In genomic region chr5:136173606-136174463, GRCm38 (mm10) we compare ENCODE assay signal across 9 mouse cellular contexts. TPM values are rescaled to one million over a fixed set of nuclear protein-coding genes. Genes with fewer than 3 reads are reported as not detected.
DNase-seq lines count a peak whose midpoint lies in the region; ATAC-seq lines count a peak whose summit lies in the region.
"Had no signal": no experiment of that assay in that cellular context is flagged by ENCODE, and none has a peak within 500 bp of the region (broad histone marks: within the 10 kb centered on the region; RNA-seq: fewer than 3 reads in every experiment).

No protein-coding gene starts in this region.

- no peaks in the 10 kb centered on the region for H3K27me3 ChIP-seq in liver, embryonic 12.5 days (replicated peaks)
- no peaks in the 10 kb centered on the region for H3K27me3 ChIP-seq in forebrain, embryonic 16.5 days (replicated peaks; ENCODE audit: control insufficient read depth, insufficient read depth, low read length)
- H3K27me3 ChIP-seq: CH12.LX had no signal

- intact Hi-C loops in left cerebral cortex, postnatal 25 days (cut with DNase I) = no loop called here

- H3K4me3 ChIP-seq in liver, embryonic 12.5 days = no peak overlapping the region
- no peak overlapping the region for H3K4me3 ChIP-seq in forebrain, embryonic 16.5 days (replicated peaks; ENCODE audit: low read length)

- WGBS in liver, embryonic 12.5 days (ENCODE audit: insufficient replicate concordance) = 40% methylated on average over 9 of the region's 9 CpGs
- whole genome bisulfite sequencing in forebrain, embryonic 16.5 days = 24% methylated on average over 9 of the region's 9 CpGs

- H3K4me2 ChIP-seq in liver, embryonic 12.5 days = no peak overlapping the region
- H3K4me2 ChIP-seq in forebrain, embryonic 16.5 days (ENCODE audit: low read length) = peak overlapping the region; percentile 8; the same call in 1 of the 2 replicates

- H3K9ac ChIP-seq in liver, embryonic 12.5 days = no peak overlapping the region
- 0 out of 2 replicates have a peak overlapping the region, but pooled peaks have one; percentile 7 for H3K9ac ChIP-seq in forebrain, embryonic 16.5 days (replicated peaks; ENCODE audit: low read depth, low read length)

- DNase-seq in adrenal gland, postnatal 14 days = peak; percentile 59
- no peak for DNase-seq in adrenal gland, adult 8-10 months
- no peak for DNase-seq in liver
- peak; percentile 54 to 82 for DNase-seq in left cerebral cortex, postnatal 25 days (ENCODE audit: low spot score in 2 of 2)
- peak; percentile 53 to 65 for DNase-seq in right cerebral cortex, adult 2 months (ENCODE audit: low spot score in 2 of 2)
- DNase-seq in embryo, embryonic 9.5 days (ENCODE audit: extremely low spot score) = no peak

- H3K4me1 ChIP-seq in liver, embryonic 12.5 days = peaks cover 44% of the 10 kb centered on the region
- H3K4me1 ChIP-seq in forebrain, embryonic 16.5 days (replicated peaks; ENCODE audit: control insufficient read depth, insufficient read depth, low read length) = peaks cover 34% of the 10 kb centered on the region

- ATAC-seq in liver, embryonic 12.5 days = no peak
- ATAC-seq in forebrain, embryonic 16.5 days = peak; percentile 75

- no peaks in the 10 kb centered on the region for H3K9me3 ChIP-seq in liver, embryonic 12.5 days (replicated peaks)
- H3K9me3 ChIP-seq in forebrain, embryonic 16.5 days (ENCODE audit: control insufficient read depth, low read length) = no peaks in the 10 kb centered on the region

- H3K36me3 ChIP-seq in liver, embryonic 12.5 days = peaks cover 21% of the 10 kb centered on the region
- no peaks in the 10 kb centered on the region for H3K36me3 ChIP-seq in forebrain, embryonic 16.5 days (ENCODE audit: control insufficient read depth, insufficient read depth)

- peak overlapping the region; percentile 48; the same call in 1 of the 2 replicates for H3K27ac ChIP-seq in liver, embryonic 12.5 days
- H3K27ac ChIP-seq in forebrain, embryonic 16.5 days (ENCODE audit: low read length) = peak overlapping the region; percentile 85

RNA-seq across cellular contexts. Expression of gene Orai2, which starts 3.3 kb away (rescaled TPM):
- 2.6 and 12.4 TPM in 2 replicates for total RNA-seq in adrenal gland, postnatal 14 days (2021)
- total RNA-seq in adrenal gland, adult 8-10 months (2022) = 1 to 10 TPM; 2.5 to 5.7 (median 4.6) TPM
- polyA plus RNA-seq in liver, embryonic 12.5 days (2016; fragmentation: Nextera tagmentation; extraction: Ambion mirVana) = 4.4 and 6.7 TPM in 2 replicates
- 41.1 and 44.2 TPM in 2 replicates for polyA plus RNA-seq in forebrain, embryonic 16.5 days (2015; fragmentation: Nextera tagmentation; extraction: Ambion mirVana)
- 10 to 100 TPM; 57.1 to 60.1 TPM for total RNA-seq in left cerebral cortex, postnatal 25 days (2021)

RNA-seq across cellular contexts. Expression of gene Prkrip1, which starts 24.9 kb away (rescaled TPM):
- total RNA-seq in adrenal gland, postnatal 14 days (2021) = 31.8 and 36.4 TPM in 2 replicates
- 10 to 100 TPM; 28.2 to 37.8 (median 33.4) TPM for total RNA-seq in adrenal gland, adult 8-10 months (2022)
- polyA plus RNA-seq in liver, embryonic 12.5 days (2016; fragmentation: Nextera tagmentation; extraction: Ambion mirVana) = 36.3 and 41.3 TPM in 2 replicates
- polyA plus RNA-seq in forebrain, embryonic 16.5 days (2015; fragmentation: Nextera tagmentation; extraction: Ambion mirVana) = 54.0 and 63.0 TPM in 2 replicates
- total RNA-seq in left cerebral cortex, postnatal 25 days (2021) = 10 to 100 TPM; 36.8 to 37.1 TPM

RNA-seq across cellular contexts. Expression of gene Alkbh4, which starts 37.9 kb away (rescaled TPM):
- 7.2 and 9.8 TPM in 2 replicates for total RNA-seq in adrenal gland, postnatal 14 days (2021)
- total RNA-seq in adrenal gland, adult 8-10 months (2022) = 10 to 100 TPM in 1 of 4 experiments, 1 to 10 TPM in 3; 8.3 to 11.1 (median 8.7) TPM
- 17.0 and 18.8 TPM in 2 replicates for polyA plus RNA-seq in liver, embryonic 12.5 days (2016; fragmentation: Nextera tagmentation; extraction: Ambion mirVana)
- polyA plus RNA-seq in forebrain, embryonic 16.5 days (2015; fragmentation: Nextera tagmentation; extraction: Ambion mirVana) = 18.0 and 19.4 TPM in 2 replicates
- total RNA-seq in left cerebral cortex, postnatal 25 days (2021) = 1 to 10 TPM; 8.1 to 9.4 TPM

RNA-seq across cellular contexts. Expression of gene Lrwd1, which starts 38.0 kb away (rescaled TPM):
- total RNA-seq in adrenal gland, postnatal 14 days (2021) = 11.2 and 15.5 TPM in 2 replicates
- total RNA-seq in adrenal gland, adult 8-10 months (2022) = 10 to 100 TPM; 10.8 to 21.6 (median 14.9) TPM
- 53.4 and 54.5 TPM in 2 replicates for polyA plus RNA-seq in liver, embryonic 12.5 days (2016; fragmentation: Nextera tagmentation; extraction: Ambion mirVana)
- 32.1 and 32.7 TPM in 2 replicates for polyA plus RNA-seq in forebrain, embryonic 16.5 days (2015; fragmentation: Nextera tagmentation; extraction: Ambion mirVana)
- 10 to 100 TPM; 13.3 TPM for total RNA-seq in left cerebral cortex, postnatal 25 days (2021)

RNA-seq across cellular contexts. Expression of gene Polr2j, which starts 57.4 kb away (rescaled TPM):
- 82.7 and 86.4 TPM in 2 replicates for total RNA-seq in adrenal gland, postnatal 14 days (2021)
- total RNA-seq in adrenal gland, adult 8-10 months (2022) = 10 to 100 TPM; 74.7 to 93.5 (median 85.9) TPM
- polyA plus RNA-seq in liver, embryonic 12.5 days (2016; fragmentation: Nextera tagmentation; extraction: Ambion mirVana) = 186 and 191 TPM in 2 replicates
- polyA plus RNA-seq in forebrain, embryonic 16.5 days (2015; fragmentation: Nextera tagmentation; extraction: Ambion mirVana) = 214 and 228 TPM in 2 replicates
- 10 to 100 TPM; 71.5 to 83.9 TPM for total RNA-seq in left cerebral cortex, postnatal 25 days (2021)

Comparison
In these comparisons a context has a peak if more than half of its experiments do, and no peak if none do; other contexts are left out.
1. DNase-seq: peak in adrenal gland, postnatal 14 days (single experiment), left cerebral cortex, postnatal 25 days (2 of 2) and right cerebral cortex, adult 2 months (2 of 2); none in adrenal gland, adult 8-10 months (single experiment), liver (single experiment) and embryo, embryonic 9.5 days (single experiment).